Mouse (Mus musculus): ENCODE results near the gene Astl.
A peak's percentile ranks its signal among the peaks of the same experiment; 100 is the strongest.

Gene Astl

DNA sequence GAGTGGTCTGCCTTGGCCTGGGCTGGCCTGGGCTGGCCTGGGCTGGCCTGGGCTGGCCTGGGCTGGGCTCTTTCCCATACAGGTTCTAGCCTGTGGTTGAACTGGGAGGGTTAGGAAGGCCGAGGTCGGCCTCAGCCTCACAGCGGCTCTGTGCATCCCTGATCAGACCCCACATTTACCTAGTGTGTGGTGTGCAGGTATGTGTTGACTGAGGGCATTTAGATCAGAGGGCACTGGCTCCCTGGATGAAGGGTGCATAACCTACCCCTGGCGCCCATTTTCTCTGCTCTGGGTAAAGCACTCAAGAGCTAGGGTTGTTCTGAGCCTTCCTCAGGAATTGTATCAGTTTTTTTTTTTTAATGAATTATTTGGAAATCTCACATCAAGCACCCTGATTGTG, at the start of gene Astl:
TSS of gene Astl (plus strand) at position 224 of the 400 bp plus-strand sequence.
- no peak for DNase-seq

DNA sequence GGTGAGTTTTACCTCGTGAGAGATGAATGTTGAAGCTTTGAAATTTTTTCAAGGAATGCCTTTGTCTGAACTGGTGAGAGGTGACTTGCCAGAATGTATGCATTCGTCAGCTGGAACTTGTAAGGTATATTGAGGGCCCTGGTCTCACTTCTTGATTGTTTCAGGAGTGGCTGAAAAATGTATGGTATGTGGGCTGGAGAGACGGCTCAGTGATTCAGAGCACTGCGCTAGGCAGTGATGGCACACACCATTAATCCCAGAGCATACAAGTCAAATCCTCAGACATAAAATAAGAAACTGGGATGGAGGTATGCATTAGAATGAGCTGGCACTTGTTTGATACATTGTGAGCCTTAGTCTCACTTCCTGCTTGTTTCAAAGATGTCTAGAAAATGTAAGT, 46.2 kb upstream of the Astl start:
- DNase-seq, result peak; percentile 60

DNA sequence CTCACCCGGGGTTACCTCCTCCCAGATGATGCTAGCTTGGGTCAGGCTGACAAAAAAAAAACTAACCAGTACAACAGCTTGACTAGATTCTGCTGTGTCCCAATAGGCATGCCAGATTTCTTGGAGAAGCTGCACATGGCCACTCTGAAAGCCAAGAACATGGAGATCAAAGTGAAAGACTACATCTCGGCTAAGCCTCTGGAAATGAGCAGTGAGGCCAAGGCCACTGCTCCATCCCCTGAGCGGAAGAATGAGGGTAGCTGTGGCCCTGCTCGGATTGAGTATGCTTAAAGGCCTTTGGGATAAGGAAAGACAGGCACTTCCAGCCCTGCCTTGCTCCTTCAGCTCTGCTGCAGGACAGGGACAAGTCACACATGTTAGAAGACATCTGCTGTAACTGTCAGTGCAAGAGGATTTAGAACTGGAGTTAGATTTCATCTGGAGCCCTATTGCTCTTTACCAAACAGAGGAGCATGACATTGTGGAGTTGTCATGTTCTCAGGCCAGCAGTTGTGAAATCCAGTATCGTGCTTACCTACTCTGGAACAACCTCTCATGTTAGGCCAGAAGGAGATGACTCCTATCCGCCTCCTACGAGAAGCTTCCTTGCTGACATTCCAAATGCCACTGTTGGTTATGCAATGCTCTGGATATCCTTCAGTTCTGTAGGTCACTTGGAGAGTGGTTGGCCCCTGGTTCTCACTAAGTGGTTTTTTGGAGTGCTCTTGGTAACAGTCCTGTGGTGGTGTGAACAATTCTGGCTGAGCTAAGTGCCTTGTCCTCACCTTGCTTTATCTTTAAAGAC, 41.2 kb upstream of the Astl start:
- DNase-seq, result peak; percentile 90

DNA sequence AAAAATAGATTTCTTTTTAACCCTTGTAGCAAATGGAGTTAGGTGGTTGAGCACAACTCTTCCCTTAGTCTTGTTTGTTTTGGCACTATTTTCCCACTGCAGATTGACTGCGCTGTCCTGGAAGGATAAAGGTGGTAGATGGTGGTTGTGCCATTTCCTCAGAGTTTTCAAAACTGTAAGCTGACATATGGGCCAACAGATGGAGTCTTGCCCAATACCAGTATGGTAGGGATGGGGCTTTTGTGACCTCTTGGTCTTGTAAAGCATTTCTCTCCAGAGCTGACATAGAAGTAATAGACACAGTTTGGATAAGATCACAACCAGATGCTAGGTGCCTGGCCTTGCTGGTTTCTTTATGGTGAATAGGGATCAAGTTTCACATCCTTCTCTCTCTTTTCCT, 40.4 kb upstream of the Astl start:
- DNase-seq, result peak; percentile 50

DNA sequence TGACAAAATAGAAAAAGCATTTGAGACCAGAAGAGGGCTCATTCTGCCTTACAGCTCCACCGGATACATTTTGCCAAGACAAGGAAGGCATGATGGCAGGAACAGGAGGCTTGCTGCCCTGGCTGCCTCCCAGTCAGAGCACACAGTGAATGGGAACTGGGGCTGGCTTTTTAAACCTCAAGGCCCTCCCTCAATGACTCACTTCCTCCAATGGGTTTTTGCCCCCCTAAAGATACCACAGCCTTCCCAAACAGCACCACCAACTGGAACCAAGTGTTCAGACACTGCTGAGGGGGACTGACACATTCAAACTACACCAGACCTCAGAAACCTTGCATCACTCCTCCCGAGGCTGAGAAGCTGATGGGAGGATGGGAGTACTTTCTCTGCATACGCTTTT, 37.7 kb upstream of the Astl start:
- peak; percentile 86 for DNase-seq

DNA sequence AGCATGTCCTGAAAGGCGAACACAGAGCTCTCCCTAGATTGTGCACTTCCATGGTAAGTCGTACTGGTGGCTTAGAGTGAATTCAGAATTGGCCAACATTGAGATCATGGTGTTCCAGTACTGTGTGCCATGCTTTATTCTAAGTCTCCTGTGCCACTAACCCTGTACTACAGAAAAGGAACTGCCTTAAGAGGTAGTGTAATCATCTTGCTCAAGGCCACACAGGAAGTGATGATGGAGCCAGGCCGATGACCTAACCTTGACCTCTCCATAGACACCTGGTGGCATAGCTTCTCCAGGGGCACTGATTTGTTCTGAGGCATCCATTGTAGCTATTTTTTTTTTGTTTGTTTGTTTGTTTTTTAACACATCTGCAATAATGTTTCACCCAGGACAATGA, 36.6 kb upstream of the Astl start:
- DNase-seq, result peak; percentile 19

DNA sequence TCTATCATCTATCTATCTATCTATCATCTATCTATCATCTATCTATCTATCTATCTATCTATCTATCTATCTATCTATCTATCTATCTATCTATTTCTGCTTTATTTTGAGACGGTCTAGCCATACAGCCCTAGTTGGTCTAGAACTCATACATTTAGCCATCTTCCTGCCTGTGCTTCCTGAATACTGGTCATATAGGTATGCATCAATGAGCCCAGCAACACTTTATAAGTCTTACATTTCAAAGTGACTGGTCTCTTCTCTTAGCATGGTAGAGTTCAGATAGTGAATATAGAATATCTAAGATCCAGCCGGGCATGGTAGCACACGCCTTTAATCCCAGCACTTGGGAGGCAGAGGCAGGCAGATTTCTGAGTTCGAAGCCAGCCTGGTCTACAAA, 34.2 kb upstream of the Astl start:
- DNase-seq, result peak; percentile 21

DNA sequence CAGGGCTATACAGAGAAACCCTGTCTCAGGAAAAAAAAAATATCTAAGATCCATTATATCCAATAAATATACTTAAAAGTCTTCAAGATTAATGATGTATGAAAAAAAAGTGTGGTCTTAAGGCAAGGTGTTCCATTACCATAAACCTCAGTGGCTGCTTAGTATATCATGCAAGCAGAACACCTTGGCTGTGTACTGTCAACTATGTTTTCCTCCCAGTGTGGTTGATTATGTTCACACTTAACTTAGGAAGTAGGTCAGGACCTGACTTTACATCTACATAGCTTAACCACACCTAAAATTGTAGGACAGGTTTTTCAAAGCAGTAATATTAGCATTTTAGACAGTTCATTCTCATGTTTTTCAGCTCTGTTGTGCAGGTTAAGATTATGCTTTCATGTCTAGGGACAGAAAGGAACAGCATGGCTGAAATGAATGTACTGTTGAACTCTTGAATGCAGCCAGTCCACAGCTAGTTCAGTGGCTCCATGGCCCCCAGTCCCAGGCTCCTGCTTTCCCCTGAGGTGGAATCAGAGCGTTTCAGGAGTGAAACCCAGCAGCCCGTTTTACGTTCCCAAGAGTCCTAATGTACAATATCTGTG, 33.7 kb upstream of the Astl start:
- peak; percentile 83 for DNase-seq

DNA sequence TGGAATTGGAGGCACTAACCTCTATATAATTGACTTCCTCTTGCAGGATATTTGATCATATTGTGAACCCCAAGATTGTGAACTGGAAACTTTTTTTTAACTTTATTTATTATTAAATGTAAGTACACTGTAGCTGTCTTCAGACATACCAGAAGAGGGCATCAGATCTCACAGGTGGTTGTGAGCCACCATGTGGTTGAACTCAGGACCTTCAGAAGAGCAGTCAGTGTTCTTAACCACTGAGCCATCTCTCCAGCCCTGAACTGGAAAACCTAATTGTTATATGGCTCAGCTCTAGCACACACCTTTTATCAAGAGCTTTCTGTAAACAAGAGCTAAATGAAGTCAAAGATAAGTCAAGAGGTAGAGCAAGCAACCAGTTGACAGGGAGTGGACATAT, 32.3 kb upstream of the Astl start:
- no peak for DNase-seq

DNA sequence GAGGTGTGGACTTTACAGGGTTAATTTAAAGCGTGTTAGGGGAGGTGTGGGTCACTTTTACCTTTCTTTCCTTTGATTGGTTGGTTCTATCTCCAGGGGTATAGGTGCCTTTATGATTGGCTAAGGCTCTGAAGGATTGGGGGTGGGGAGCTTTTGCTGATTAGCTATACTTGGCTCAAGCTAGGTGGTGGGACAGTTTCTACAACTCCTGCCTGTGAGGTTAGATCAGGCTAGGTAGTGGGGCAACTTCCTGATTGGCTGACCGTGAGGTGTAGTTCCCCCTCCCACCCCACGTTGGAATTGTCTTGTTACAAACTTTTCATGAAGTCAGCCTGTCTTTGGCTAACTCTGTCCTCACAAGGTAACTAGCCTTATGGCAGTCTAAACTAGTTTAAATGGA, 31.3 kb upstream of the Astl start:
- DNase-seq, result peak; percentile 66

DNA sequence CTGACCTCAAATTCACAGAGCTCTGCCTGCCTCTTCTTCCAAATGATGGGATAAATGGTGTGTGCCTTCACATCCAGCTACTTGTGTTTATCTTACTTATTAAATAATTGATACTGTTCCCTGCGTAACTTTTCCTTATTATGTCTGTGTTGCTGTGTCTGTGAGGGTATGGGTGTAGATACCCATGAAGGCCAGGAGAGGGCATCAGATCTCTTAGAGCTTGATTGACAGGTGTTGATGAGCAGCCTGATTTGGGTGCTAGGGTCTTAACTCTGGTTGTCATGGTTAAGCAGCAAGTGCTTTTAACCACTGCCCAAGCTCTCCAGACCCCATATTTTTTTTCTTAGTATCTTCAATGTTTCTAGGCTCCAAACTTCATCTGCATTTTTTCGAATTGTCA, 29.8 kb upstream of the Astl start:
- peak; percentile 46 for DNase-seq

DNA sequence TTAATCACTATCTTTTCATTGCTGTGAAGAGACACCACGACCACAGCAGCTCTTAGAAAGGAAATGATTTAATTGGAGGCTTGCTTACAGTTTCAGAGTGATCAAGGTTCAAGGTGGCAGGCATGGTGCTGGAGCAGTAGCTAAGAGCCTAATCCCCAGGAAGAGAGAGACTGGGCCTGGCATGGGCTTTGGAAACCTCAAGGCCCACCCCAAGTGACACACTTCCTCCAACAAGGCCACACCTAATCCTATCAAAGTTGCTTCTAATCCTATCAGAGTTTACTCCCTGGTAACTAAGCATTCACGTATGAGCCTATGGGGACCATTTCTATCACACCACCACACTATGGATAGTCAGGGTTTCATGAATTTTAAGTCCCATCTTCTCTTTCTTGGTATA, 28.2 kb upstream of the Astl start:
- DNase-seq, result peak; percentile 52

DNA sequence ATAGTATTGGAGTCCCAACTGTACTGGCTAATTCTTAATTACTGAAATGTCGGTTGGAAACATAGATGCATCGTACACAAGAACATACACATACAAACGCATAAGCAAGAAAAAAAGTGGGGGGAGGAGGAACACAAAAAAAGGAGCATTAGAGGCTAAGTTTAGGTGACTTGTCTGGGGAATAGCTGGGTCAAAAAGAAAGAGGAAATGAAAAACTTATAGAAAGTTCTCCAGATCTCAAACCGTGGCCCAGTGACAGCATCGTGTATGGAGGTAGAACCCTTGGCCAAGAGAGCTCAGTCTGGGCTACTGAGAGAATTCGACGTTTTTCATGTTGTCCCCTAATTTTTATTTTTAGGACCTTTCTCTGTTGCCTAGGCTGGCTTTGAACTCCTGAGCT, 27.8 kb upstream of the Astl start:
- peak; percentile 1 for DNase-seq

DNA sequence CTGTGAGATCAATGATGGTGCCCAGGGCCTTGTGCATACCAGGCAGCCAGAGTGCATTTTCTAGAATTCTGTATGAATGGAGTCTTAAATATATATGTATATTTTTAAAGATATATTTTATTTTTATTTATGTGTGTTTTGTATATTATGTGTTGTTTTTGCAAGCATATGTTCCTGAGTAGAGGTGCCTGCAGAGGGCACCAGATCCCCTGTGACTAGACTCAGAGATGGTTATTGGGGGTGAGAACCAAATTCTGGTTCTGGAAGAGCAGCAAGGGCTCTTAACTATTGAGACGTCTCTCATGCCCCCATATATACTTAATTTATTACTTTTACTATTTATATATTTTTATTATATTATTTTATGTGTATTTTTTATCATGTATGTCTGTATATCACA, 27.2 kb upstream of the Astl start:
- DNase-seq, result no peak

DNA sequence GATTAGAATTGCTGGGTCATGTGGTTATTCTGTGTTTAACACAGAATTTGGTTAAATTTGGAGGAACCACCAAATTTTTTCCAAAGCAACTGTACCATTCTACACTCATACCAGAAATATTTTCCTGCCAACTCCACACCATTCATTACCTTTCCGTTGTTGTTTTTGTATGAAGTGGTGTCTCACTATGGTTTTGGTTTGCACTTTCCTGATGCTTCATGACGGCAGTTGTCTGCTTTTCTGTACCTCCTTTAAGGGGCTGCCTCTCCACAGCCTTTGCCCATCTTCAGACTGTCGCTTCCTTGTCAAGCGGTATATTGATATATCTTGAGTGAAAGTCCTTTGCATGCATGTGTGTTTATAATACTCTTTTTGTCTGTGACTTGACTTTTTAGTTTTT, 25.6 kb upstream of the Astl start:
- DNase-seq, result peak; percentile 22

DNA sequence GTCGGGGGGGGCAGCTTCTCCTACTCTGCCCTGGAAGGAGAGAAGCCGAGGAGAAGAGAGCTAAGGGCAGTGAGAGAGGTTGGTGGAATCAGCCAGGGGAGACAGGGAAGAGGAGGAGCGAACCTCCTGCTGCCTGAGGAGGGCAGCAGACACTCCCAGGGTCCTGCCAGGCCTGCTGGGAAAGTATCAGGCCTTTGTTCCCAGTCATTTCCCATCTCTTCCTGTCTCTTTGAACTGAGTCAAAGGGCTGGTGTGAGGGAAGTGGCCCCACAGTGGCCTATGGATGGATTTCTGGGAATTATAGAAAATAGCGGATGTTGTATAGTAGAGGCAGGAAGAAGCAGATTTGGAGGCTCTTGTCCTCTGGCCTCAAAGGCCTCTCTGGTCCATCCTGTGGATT, 24.6 kb upstream of the Astl start:
- peak; percentile 84 for DNase-seq

DNA sequence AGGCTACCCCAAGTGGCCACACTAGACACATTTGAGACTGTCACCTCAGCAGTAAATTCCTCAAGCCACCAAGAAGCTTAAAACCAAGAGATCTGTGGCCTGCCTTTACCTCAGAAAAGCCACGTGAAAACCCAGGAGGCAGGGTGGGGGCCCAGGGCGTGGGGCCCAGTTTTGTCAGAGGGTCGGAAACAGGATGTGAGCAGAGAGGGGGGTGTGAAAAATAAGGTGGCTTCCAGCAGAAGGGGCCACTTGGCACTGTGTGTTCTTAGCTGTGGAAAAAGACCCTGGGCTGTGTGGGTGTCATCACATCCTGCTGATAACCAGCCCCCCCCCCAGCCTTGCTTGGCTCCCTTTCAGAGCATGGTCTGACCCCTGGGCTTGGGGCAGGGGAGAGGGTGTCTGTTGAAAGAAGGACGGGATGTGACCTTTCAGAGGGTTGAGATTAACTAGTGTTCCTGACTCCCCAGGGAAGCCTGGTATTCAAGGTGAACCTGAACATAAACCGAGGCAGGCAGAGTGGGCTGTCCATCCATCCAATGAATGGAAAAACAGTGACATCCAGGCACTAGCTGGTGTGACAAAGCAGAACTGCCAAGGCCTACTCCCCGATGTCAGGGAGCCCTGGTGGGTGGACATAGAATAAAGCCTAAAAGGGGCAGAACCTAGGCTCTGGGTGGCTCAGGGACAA, 23.8 kb upstream of the Astl start:
- peak; percentile 94 for DNase-seq

DNA sequence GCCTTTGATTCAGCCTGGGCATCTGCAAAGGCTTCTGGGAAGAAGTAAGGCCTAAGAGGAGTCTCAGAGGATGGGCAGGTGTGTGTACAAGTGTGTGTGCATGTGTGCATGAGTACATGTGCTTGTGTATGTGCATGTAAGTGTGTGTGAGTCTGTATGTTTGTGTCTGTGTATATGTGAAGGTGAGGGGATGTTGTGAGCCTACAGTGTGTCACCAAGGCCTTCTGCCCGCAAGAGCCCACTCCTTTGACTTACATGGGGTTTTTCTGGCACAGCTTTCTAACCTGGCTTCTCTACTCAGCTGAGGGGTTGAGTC, 23.3 kb upstream of the Astl start:
- DNase-seq, result no peak

DNA sequence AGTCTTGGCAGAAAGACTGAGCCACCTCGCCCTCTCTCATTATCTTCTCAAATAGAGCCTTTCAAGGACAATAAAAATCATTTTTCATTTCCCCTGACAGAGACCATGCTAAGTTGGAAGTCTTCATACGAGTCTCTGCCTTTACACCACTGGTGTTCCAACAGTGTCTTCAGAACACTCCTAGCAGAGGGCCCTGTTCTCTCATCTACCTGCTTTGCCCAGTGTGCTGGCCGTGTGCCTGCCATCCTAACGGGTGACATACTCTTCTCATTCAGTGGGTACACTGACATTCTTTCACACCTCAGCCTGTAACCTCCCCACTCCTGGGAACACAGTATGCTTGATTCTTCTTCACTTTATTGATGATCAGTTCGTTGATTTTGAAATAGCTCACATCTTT, 22.0 kb upstream of the Astl start:
- DNase-seq, result peak; percentile 66

DNA sequence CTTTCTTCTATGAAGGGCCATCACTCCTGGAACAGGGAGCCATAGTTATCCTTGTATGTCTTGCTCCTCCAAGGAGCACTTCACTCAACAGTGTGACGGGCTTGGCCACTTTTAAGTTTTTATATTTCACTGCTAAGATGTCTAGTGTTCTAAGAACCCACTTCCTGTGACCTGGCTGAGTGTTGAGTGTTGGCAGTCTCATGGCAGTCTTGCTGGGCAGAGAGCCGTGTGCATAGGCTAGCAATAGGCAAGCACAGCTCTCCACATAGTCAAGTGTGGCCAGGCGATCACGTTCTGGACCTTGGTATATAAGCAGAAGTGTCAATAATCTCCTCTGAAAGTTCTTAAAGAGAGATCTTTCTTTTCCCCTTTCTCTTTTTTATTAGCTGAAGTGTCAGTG, 20.3 kb upstream of the Astl start:
- DNase-seq, result peak; percentile 74

DNA sequence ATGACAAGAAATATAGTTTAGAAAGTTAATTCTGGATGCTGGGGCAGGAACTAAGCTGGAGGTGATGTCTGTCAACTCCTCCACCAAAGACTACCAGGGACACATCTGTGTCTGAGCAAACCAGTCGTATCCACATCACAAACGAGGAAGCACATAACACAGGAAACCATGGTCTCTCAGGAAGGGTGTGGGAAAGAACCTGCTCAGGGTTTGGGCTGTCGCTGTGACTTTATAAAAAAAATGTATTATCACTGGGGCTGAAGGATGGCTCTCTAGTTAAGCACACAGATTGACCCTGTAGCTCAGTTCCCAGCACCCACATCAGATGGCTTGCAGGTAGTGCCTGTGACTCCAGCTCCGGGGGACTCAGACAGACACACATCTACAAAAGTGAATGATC, 19.4 kb upstream of the Astl start:
- DNase-seq, result no peak

DNA sequence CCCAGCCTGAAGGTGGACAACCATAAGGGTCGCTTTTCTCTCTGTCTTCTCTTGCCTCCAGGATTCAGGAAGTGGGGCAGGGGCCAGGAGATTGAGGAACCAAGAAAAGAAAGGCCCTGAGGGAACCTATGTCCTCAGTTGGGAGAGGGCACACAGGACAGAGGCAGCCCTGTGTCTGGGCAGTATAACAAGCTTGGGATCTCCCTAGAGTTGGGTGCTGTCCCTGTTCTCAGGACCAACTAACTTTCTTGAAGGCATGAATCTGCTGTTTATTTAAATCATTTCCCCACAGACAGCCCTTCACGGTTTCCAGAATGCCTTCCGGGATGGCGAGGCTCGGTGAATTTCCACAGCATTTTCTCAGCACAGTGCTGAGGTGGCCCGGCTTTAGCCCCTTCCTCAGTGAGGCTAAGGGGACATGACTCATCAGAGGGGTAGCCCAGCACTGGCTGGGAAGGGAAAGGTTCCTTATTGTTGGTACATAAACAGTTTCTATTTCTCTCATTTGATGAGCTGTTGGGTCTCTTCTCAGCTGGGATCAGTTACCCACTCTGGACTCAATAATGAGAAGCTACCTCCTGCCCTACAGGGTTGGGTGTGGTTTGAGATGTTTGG, 15.7 kb upstream of the Astl start:
- no peak for DNase-seq

DNA sequence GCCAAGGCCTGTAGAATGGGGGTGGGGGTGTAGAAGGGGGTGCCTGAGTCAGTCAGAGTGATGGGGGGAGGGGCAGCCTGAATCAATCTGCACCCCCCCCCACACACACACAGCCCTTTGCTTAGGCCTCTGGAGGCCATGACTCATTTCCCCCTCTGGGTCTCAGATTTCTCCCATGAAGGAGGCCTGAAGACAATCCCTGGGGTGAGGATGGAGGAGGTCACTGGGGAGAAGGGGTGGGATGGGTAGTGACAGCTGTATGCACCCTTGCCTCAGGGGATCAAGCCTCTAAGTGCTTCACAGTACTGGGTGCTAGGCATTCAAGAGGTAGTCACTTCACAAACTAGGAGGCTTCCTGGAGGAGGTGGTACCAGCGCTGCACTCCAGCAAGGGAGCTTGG, 14.8 kb upstream of the Astl start:
- peak; percentile 58 for DNase-seq

DNA sequence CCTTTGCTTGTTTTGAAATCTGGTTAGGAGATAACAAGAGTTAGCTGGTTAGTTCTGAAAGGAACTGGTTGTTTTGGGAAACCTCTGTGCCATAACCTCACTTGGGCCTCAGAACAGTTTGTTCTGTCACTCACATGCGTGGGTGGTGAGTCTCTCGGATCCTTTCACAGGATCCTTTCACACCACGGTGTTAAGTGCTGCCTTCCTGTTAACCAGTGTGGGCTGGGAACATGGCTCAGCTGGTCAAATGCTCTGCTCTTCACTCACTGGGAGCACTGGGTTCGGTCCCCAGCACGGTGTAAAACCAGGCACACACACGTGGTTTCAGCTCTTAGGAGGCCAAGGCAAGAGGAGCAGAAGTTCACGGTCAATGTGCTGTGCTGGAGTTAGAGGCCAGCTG, 14.0 kb upstream of the Astl start:
- no peak for DNase-seq
